Mouse (Mus musculus): ENCODE data around the gene Dusp7. TPM values are rescaled to one million over a fixed set of nuclear protein-coding genes. Genes with fewer than 3 reads are reported as not detected.

The Dusp7 gene
- total RNA-seq (2021): 10 to 100 TPM; 23.9 to 25.5 TPM
- long read RNA-seq, experiment 1, transcript Dusp7-201 (3 exons, 3,213 nt): major isoform, 14 of 23 reads
- long read RNA-seq, experiment 1, partial matches to known transcripts: 4 of 23 reads
- long read RNA-seq, experiment 1, other reads (novel, unspliced or antisense): 5 of 23 reads
- long read RNA-seq, experiment 2, transcript Dusp7-201 (3 exons, 3,213 nt): major isoform, 10 of 15 reads
- long read RNA-seq, experiment 2, partial matches to known transcripts: 3 of 15 reads
- long read RNA-seq, experiment 2, other reads (novel, unspliced or antisense): 2 of 15 reads

GRCm38 (mm10) chr9:106368112-106368717 lies at the start of gene Dusp7:
Gene Dusp7, plus strand, starts transcription at chr9:106368632.
- DNase-seq (ENCODE audit: low spot score in 2 of 2): peak; percentile 76 to 82

DNA sequence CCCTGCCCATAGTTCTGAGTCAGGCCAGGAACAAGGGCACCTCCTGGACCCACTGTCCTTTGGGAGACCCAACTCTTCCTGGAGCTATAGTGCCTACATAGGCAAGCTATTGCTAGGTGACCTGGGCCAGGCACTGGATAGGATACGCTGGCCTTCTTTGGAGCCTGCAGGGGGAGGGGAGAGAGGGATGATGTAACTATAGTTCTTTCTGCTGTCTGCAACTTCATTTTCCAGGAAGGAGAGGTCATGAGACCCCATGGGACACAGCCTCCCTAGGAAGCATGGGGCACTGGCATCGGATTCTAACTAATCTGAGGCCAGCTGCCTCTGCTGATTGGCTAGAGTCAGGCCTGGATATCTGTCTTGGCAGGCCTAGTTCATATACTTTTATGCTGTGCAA lies 49.3 kb upstream of the Dusp7 start:
- no peak for DNase-seq (ENCODE audit: low spot score in 2 of 2)

DNA sequence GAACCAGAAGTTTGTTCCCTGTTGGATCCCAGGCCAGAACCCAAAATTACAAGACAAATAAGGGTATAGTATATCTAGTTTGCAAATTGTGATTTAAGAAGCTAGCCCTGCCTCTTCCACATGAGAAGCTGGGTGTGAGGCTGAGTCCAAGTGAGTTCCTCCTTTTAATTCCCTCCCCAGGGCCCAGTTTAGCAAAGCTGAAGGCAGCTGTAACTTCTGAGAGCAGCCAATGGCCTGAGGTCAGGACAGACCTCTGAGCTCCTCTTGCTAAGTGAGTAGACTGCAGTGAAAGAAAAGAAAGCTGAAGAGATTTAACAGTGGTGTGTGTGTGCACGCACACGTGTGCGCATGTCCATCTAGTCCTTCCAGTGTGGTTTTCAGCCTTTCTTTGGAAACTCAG lies 45.9 kb upstream of the Dusp7 start:
- no peak for DNase-seq (ENCODE audit: low spot score in 2 of 2)

DNA sequence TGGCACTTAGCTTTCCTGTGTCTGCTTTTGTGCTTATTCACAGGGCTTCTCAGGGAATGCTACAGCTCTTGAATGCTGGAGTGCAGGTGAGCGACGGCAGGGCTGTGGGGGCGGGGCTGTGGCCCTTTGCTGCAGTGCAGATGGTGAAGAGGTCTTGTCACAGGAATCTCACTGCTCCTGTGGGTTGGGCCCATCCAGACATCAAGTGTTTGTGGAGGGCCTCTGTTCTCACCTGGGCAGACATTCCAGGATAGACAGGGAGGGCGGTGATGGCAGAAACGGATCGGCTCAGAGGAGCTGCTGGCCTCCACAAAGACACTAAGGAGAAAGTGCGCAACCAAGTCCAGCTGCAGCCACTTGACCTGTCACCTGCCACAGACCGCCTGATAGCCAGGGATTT lies 42.2 kb upstream of the Dusp7 start:
- no peak for DNase-seq (ENCODE audit: low spot score in 2 of 2)

- DNase-seq (ENCODE audit: low spot score in 2 of 2): no peak
Measured at GRCm38 (mm10) chr9:106327125-106327809, 41.2 kb upstream of the Dusp7 start.

DNA sequence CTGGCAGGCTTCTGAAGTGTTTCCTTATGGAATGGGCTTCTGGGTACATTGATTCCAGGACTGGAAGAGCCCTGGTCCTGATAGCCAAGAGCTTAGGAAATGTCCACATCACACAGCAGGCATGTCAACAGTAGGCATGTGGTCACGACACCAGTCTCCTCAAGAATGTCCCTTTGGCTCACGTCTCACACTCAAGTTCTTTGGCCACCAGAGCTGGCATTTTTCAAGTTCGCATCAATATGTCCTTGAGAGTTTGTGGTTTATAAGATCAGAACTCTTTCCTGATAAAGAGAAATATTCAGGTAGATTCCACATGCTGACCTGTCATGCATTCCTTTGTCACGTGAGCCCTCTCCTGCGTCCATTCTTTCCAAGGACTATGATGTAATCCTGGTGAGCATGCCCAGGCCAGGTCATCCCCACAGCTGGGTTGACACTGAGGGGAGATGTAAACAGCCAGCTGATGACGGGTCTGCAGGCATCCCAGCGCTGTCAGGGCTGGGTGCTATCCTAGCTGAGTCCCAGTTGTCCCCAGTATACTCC lies 40.3 kb upstream of the Dusp7 start:
- no peak for DNase-seq (ENCODE audit: low spot score in 2 of 2)

GRCm38 (mm10) chr9:106328772-106329511 lies 39.5 kb upstream of the Dusp7 start:
- no peak for DNase-seq (ENCODE audit: low spot score in 2 of 2)

GRCm38 (mm10) chr9:106332746-106333145 lies 35.7 kb upstream of the Dusp7 start:
- no peak for DNase-seq (ENCODE audit: low spot score in 2 of 2)

GRCm38 (mm10) chr9:106337620-106338019 lies 30.8 kb upstream of the Dusp7 start:
- no peak for DNase-seq (ENCODE audit: low spot score in 2 of 2)

DNA sequence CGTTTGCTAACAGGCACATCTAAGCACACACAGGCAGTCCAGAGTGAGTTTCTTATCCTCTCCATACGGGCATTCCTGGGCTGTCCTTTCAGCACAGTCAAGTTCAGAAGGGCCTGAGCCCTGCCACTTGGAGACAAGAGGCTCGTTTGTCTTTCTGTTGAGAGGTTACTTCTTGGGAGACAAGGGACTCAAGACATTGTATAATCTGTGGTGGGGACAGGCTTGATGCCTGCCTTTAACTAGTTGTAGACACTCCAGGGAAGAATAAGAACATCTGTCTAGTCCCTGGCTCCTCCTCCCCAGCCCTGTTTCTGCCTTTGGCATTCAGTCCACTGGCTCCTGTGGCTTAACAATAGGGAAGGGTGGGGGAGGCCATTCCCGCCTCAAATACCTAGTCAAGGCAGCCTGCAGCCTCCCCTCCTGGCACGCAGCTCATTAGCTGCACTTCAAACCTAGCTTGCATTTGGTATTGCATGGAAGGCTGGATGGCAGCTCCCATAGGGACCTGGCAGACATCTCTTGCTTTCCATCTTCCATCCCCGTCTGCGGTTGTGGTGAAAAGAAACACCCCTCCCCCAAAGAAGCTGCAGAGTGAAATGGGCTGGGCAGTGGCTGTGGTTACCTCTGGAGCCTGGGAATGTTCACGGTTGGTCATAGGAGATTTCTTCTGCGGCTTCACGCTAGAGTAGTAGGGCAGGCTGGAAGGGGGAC lies 29.8 kb upstream of the Dusp7 start:
- no peak for DNase-seq (ENCODE audit: low spot score in 2 of 2)

- no peak for DNase-seq (ENCODE audit: low spot score in 2 of 2)
Measured at GRCm38 (mm10) chr9:106339173-106339558, 29.3 kb upstream of the Dusp7 start.

GRCm38 (mm10) chr9:106339730-106340129 lies 28.7 kb upstream of the Dusp7 start:
- no peak for DNase-seq (ENCODE audit: low spot score in 2 of 2)

DNA sequence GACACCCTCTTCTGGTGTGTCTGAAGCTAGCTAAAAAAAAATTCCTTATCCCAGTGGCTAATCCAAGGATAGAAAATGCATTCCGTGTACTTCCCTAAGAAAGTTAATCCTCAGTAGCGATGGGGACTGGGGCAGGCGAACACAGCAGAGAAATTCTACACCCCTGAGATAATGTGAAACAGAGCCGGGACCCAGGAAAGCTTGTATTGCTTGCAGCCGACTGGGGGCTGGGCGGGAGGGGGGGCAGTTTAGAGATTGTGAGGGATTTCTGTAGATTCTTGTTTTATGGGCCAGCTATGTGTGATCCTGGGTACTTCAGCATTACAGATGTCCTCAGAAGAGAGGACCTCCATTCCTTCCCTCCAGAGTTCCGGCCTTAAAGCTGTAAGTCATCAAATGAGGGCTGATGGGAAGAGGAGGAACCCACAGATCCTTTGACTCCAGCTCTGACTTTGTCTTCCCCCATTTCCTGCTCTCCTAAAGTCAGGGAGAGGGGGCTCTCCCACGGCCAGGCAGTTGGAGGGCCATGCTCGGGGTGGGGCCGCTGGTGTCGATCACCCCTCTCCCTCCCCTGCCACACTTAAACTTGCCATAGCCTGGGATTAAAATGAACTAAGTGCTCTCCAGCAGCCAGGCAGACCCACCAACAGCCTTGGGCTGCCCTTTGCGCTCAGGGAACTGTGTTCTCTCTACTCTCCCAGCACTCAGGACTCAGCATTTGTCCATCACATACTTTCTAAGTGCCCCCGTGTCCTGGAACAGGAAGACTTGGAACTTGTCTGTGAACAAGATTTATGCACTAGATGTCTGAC lies 27.7 kb upstream of the Dusp7 start:
- DNase-seq (ENCODE audit: low spot score in 2 of 2): no peak

- no peak for DNase-seq (ENCODE audit: low spot score in 2 of 2)
Measured at GRCm38 (mm10) chr9:106341313-106341686, 27.1 kb upstream of the Dusp7 start.

DNA sequence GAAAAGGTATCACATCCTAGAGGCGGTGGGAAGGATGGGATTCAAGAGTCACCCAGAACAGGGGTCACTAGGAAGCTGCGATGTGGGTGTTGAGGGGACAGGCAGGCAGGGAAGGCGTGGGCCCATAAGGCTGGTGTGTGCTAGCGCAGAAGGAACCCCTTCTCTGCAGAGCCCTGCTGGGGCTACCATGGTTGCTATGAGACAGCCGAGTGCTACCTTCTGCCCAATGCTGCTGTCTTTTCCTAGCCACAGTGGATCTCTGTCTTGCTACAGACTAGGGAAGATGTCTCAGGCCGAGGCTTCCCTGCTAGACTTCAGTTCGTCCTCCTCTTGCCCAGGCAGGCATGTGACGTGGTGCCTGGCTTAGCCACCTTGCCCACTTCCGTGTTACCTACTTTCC lies 25.9 kb upstream of the Dusp7 start:
- DNase-seq (ENCODE audit: low spot score in 2 of 2): no peak

- DNase-seq (ENCODE audit: low spot score in 2 of 2): peak; percentile 58 to 84
Measured at GRCm38 (mm10) chr9:106345167-106345566, 23.3 kb upstream of the Dusp7 start.

DNA sequence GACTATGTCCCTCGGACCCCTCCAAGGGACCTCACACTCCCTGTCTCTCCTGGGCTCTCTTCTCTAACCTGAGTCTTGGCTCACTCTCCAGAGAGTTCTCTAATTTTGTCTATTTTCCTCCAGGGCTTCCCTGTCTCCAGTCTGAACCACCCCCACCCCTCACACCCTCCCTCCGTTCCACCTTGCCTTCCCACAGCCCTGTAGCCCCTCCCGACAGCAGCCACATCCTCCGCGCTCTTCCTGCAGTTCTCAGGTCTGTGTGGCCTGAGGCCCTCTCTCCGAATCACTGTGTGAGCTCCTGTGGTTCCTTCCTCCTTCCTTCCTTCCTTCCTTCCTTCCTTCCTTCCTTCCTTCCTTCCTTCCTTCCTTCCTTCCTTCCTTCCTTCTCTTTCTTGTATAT lies 22.8 kb upstream of the Dusp7 start:
- DNase-seq (ENCODE audit: low spot score in 2 of 2): no peak

DNA sequence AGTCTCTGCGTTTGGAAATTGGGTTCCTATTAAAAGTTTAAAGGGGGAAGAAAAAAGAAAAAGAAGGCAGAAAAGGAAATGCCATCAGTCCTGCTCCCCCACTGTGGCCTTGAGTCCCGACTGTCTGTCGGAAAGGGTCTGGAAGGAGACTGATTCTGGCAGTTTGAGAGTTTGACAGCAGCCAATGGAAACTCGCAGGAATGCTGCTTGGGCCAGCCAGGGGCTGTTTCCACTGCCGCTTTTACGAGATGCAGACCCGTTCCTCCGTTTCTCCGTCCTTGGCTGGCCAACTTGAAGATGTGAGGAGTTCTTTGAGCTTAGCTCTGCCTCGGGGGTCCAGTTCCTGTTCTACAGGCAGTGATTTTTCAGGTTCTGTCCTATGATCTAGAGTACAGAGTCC lies 20.2 kb upstream of the Dusp7 start:
- no peak for DNase-seq (ENCODE audit: low spot score in 2 of 2)

GRCm38 (mm10) chr9:106349075-106349474 lies 19.4 kb upstream of the Dusp7 start:
- no peak for DNase-seq (ENCODE audit: low spot score in 2 of 2)

DNA sequence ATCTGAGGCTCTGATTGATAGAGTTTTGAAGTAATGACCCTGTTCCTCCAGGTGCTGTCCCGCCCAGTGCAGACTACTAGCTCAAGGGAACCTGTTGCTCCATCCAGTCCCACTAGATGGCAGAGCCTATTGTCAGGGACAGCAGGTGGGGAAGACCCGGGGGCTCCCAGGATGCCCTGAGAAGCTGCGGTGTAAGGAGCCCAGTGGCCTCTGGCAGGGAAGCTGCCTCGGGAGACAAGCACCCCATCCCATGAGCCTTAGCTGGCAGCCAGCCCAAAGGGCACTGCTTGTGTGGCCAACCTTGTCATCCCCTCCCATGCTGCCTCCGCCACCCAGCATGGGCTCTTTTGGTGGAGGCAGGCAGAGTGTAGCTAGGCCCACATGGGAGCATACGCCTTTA lies 17.3 kb upstream of the Dusp7 start:
- no peak for DNase-seq (ENCODE audit: low spot score in 2 of 2)
